Mouse (Mus musculus): ENCODE data around the gene Mmp24.

DNA sequence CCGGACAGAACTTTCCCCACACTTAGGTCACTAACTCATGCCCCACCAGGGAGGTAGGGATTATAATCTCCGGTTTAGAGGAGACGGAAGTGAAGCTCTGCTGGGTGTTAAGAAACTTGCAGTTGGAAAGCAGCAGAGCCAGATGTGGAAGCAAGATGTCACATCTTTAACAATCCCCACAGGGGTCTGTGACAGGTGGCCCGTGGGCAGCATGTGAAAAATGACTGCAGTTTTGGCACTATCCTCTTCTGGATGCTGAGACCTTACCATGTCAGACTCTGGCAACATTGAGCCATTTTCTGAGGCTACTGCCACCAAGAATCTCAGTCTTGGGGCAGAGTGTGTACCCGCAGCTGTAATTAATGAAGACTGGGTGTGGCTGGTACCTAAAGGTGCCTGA, 28.9 kb downstream of the Mmp24 start:
- no peak for TF ChIP-seq CTCF (IDR thresholded peaks at IDR 0.05; ENCODE audit: borderline replicate concordance, insufficient read depth, low read length)
- TF ChIP-seq POLR2A (IDR thresholded peaks at IDR 0.05; ENCODE audit: low read depth, low read length), result no peak
